In the genomic region with DNA sequence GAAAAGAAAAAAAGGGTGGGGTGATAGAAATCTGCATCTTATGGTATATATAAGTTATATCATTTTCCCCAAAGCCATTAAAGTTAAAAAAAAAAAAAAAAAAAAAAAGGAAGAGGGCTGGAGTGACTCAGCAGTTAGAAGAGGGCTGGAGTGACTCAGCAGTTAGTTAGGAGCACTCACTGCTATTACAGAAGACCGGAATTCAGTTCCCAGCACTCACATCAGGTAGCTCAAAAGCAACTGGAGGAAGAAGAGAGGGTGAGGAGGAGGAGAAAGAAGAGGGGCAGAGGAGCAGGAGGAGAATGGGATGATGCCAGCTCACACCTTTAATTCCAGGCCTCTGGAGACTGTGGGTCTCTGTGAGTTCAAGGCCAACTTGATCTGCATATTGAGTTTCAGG, we compare ENCODE assay signal across 32 mouse cellular contexts. TPM values are rescaled to one million over a fixed set of nuclear protein-coding genes. Genes with fewer than 3 reads are reported as not detected.
A peak's percentile ranks its signal among the peaks of the same experiment; 100 is the strongest.
DNase-seq lines count a peak whose midpoint lies in the region; ATAC-seq and TF ChIP-seq lines count a peak whose summit lies in the region.
"Had no signal": no experiment of that assay in that cellular context is flagged by ENCODE, and none has a peak within 500 bp of the region (broad histone marks: within the 10 kb centered on the region; RNA-seq: fewer than 3 reads in every experiment).

No protein-coding gene starts in this region.

- TF ChIP-seq CTCF in CH12.LX (conservative IDR thresholded peaks at IDR 0.05 in 1 of 2, IDR thresholded peaks at IDR 0.05 in 1 of 2; ENCODE audit: low read depth in 2 of 2, low read length in 2 of 2): no peak
- TF ChIP-seq CTCF in lung, adult 2 months (IDR thresholded peaks at IDR 0.05; ENCODE audit: insufficient read depth, low read length): no peak

- no peak overlapping the region for H3K4me3 ChIP-seq in liver, embryonic 12.5 days
- H3K4me3 ChIP-seq in CH12.LX (replicated peaks in 1 of 3; ENCODE audit: low read depth in 2 of 3, low read length in 2 of 3, poor library complexity in 1 of 3): no peak overlapping the region
- H3K4me3 ChIP-seq in lung, adult 2 months (replicated peaks; ENCODE audit: extremely low read depth, low read depth, low read length): no peak overlapping the region
- H3K4me3 ChIP-seq: erythroblast, embryonic 14.5 days; heart, embryonic 10.5 days; hindbrain, embryonic 15.5 days; intestine, embryonic 15.5 days; limb, embryonic 10.5 days; midbrain, embryonic 10.5 days had no signal

- no peaks in the 10 kb centered on the region for H3K9me3 ChIP-seq in liver, embryonic 12.5 days (replicated peaks)
- no peaks in the 10 kb centered on the region for H3K9me3 ChIP-seq in CH12.LX (replicated peaks; ENCODE audit: low read length)
- H3K9me3 ChIP-seq: heart, embryonic 10.5 days; hindbrain, embryonic 15.5 days; intestine, embryonic 15.5 days; limb, embryonic 10.5 days; midbrain, embryonic 10.5 days had no signal

- TF ChIP-seq EP300 in CH12.LX (IDR thresholded peaks at IDR 0.05; ENCODE audit: low read length): no peak

- H3K27me3 ChIP-seq in liver, embryonic 12.5 days (replicated peaks): peaks cover 44% of the 10 kb centered on the region
- no peaks in the 10 kb centered on the region for H3K27me3 ChIP-seq in CH12.LX (replicated peaks)
- H3K27me3 ChIP-seq: intestine, embryonic 15.5 days had no signal

- ATAC-seq in liver, embryonic 12.5 days: no peak
- peak; percentile 59 for ATAC-seq in granulocyte monocyte progenitor cell, adult 5-6 weeks (replicated peaks; ENCODE audit: poor library complexity, severe bottlenecking)
- ATAC-seq: activated CD4-positive, CD25-positive, alpha-beta regulatory T cell, adult 4 months; forebrain, embryonic 16.5 days; intestine, embryonic 15.5 days; Patski had no signal

- H3K36me3 ChIP-seq in liver, embryonic 12.5 days: no peaks in the 10 kb centered on the region
- H3K36me3 ChIP-seq in CH12.LX (replicated peaks in 1 of 2; ENCODE audit: control insufficient read depth in 1 of 2, insufficient read depth in 1 of 2, low read length in 1 of 2): no peaks in the 10 kb centered on the region
- H3K36me3 ChIP-seq: heart, embryonic 10.5 days; hindbrain, embryonic 15.5 days; intestine, embryonic 15.5 days; limb, embryonic 10.5 days; midbrain, embryonic 10.5 days had no signal

- dilution Hi-C loops in CH12.LX (cut with MboI; ENCODE audit: extremely low pct_ligation_motif_present, extremely low pct_unique_long_range_greater_than_20kb, low sequenced_read_pairs): no loop called here

- no peak overlapping the region for H3K4me2 ChIP-seq in liver, embryonic 12.5 days
- H3K4me2 ChIP-seq in CH12.LX (ENCODE audit: insufficient read depth, low read depth, poor library complexity, severe bottlenecking): no peak overlapping the region
- H3K4me2 ChIP-seq: hindbrain, embryonic 15.5 days; intestine, embryonic 15.5 days had no signal

- in situ Hi-C loops in CH12.LX (cut with MboI; ENCODE audit: low pct_ligation_motif_present, low pct_unique_long_range_greater_than_20kb, low sequenced_read_pairs): no loop called here

- 47% methylated on average over 1 of the region's 1 CpGs for WGBS in liver, embryonic 12.5 days (ENCODE audit: insufficient replicate concordance)
- 81% methylated on average over 1 of the region's 1 CpGs for WGBS in lung, adult 2 months

- no peak overlapping the region for H3K9ac ChIP-seq in liver, embryonic 12.5 days
- no peak overlapping the region for H3K9ac ChIP-seq in CH12.LX (ENCODE audit: insufficient read depth, low read depth)
- H3K9ac ChIP-seq: hindbrain, embryonic 15.5 days; intestine, embryonic 15.5 days had no signal

- peaks cover 20% of the 10 kb centered on the region for H3K4me1 ChIP-seq in liver, embryonic 12.5 days
- peaks cover 0 to 27% of the 10 kb centered on the region in 2 experiments; a peak in 2 of 4 replicates for H3K4me1 ChIP-seq in CH12.LX (ENCODE audit: control insufficient read depth in 1 of 2, insufficient read depth in 2 of 2)
- H3K4me1 ChIP-seq in lung, adult 2 months (ENCODE audit: control insufficient read depth, insufficient read depth, low read length): no peaks in the 10 kb centered on the region
- H3K4me1 ChIP-seq: heart, embryonic 10.5 days; hindbrain, embryonic 15.5 days; limb, embryonic 10.5 days had no signal

- no peak for TF ChIP-seq RAD21 in CH12.LX (IDR thresholded peaks at IDR 0.05; ENCODE audit: low read depth, low read length)

- H3K79me2 ChIP-seq in CH12.LX (replicated peaks; ENCODE audit: control insufficient read depth, extremely low read depth, insufficient read depth, poor library complexity, severe bottlenecking): no peaks in the 10 kb centered on the region

- DNase-seq in liver (no peak), CH12.LX (ENCODE audit: extremely low read depth) (no peak), MN1 (ENCODE audit: low spot score) (peak; percentile 32)
- DNase-seq in right cerebral cortex, adult 2 months (ENCODE audit: low spot score in 2 of 2): no peak
- DNase-seq in lung, adult 2 months: no peak
- DNase-seq in cerebellum, adult 18-20 months: no peak
- DNase-seq: adrenal gland, postnatal 10 days; cerebellum, adult 8-10 months; gastrocnemius, postnatal 36 days; kidney, postnatal 4 days; lung, postnatal 14 days; right cerebral cortex, postnatal 4 days had no signal

- no peak for TF ChIP-seq POLR2A in CH12.LX (IDR thresholded peaks at IDR 0.05; ENCODE audit: low read depth, low read length)
- no peak for TF ChIP-seq POLR2A in lung, adult 2 months (IDR thresholded peaks at IDR 0.05; ENCODE audit: borderline replicate concordance, extremely low read depth, low read depth, low read length)

- H3K27ac ChIP-seq in liver, embryonic 12.5 days: peak overlapping the region; percentile 27; the same call in 1 of the 2 replicates
- H3K27ac ChIP-seq in CH12.LX (ENCODE audit: insufficient read depth, low read depth): no peak overlapping the region
- H3K27ac ChIP-seq: heart, embryonic 10.5 days; hindbrain, embryonic 15.5 days; intestine, embryonic 15.5 days; limb, embryonic 10.5 days; midbrain, embryonic 10.5 days had no signal

TF ChIP-seq in CH12.LX, 34 proteins besides CTCF, POLR2A, EP300 and RAD21:
- TF ChIP-seq MAFK (IDR thresholded peaks at IDR 0.05; ENCODE audit: insufficient replicate concordance, low read length) (peak; percentile 79; the same call in 1 of the 2 replicates), MXI1 (IDR thresholded peaks at IDR 0.05; ENCODE audit: low read depth, low read length) (no peak), ZKSCAN1 (IDR thresholded peaks at IDR 0.05; ENCODE audit: borderline replicate concordance, low read depth, low read length) (no peak), ZNF384 (IDR thresholded peaks at IDR 0.05; ENCODE audit: low read depth, low read length) (peak; percentile 78)

RNA-seq across cellular contexts. Expression of gene Gm20479, which starts 26.0 kb away (rescaled TPM):
- not detected in 2 replicates for polyA plus RNA-seq in liver, embryonic 12.5 days (2016; fragmentation: Nextera tagmentation; extraction: Ambion mirVana)
- 1.3 and 1.9 TPM in 2 replicates for total RNA-seq in CH12.LX (2012; rRNA removed)
- total RNA-seq in CH12.LX (2014; rRNA removed): 0.95 and 2.2 TPM in 2 replicates
- polyA plus RNA-seq in CH12.LX (2012; ENCODE audit: insufficient read length, low read depth): 1.2 and 2.8 TPM in 2 replicates
- total RNA-seq in granulocyte monocyte progenitor cell, adult 5-6 weeks (2014; fragmentation: Nextera tagmentation): not detected in 2 replicates
- 1.5 TPM in 1 of 2 replicates, not detected in the other for total RNA-seq in granulocyte monocyte progenitor cell, adult 5-6 weeks (2017)
- polyA plus RNA-seq in lung, adult 2 months (2012; rRNA removed): not detected in 2 replicates
- total RNA-seq: common myeloid progenitor, adult 5-6 weeks; gastrocnemius, postnatal 36 days; heart, postnatal 25 days; layer of hippocampus, postnatal 10 days; left cerebral cortex, adult 8-10 months; midbrain, postnatal 0 days; neutrophil, adult 5-6 weeks had no signal
- polyA plus RNA-seq: brain, embryonic 14.5 days; embryonic facial prominence, embryonic 11.5 days; erythroblast, embryonic 14.5 days; forebrain, embryonic 16.5 days; hindbrain, embryonic 15.5 days; limb, embryonic 10.5 days; midbrain, postnatal 0 days; thymus, postnatal 0 days had no signal

RNA-seq across cellular contexts. Expression of gene Shkbp1, which starts 27.4 kb away (rescaled TPM):
- polyA plus RNA-seq in liver, embryonic 12.5 days (2016; fragmentation: Nextera tagmentation; extraction: Ambion mirVana): 32.1 and 36.1 TPM in 2 replicates
- 26.2 and 30.8 TPM in 2 replicates for total RNA-seq in CH12.LX (2012; rRNA removed)
- 17.7 and 23.3 TPM in 2 replicates for total RNA-seq in CH12.LX (2014; rRNA removed)
- polyA plus RNA-seq in CH12.LX (2012; ENCODE audit: insufficient read length, low read depth): 50.0 and 62.8 TPM in 2 replicates
- 23.6 and 31.1 TPM in 2 replicates for total RNA-seq in granulocyte monocyte progenitor cell, adult 5-6 weeks (2014; fragmentation: Nextera tagmentation)
- 13.9 and 18.8 TPM in 2 replicates for total RNA-seq in granulocyte monocyte progenitor cell, adult 5-6 weeks (2017)
- polyA plus RNA-seq in lung, adult 2 months (2012; rRNA removed): 76.4 and 85.1 TPM in 2 replicates

RNA-seq across cellular contexts. Expression of gene Ltbp4, which starts 45.7 kb away (rescaled TPM):
- polyA plus RNA-seq in liver, embryonic 12.5 days (2016; fragmentation: Nextera tagmentation; extraction: Ambion mirVana): 5.7 TPM in 2 replicates
- total RNA-seq in CH12.LX (2012; rRNA removed) (1.8 and 2.6 TPM in 2 replicates), CH12.LX (2014; rRNA removed) (0.16 and 0.43 TPM in 2 replicates)
- 1.2 and 1.5 TPM in 2 replicates for polyA plus RNA-seq in CH12.LX (2012; ENCODE audit: insufficient read length, low read depth)
- not detected in 2 replicates for total RNA-seq in granulocyte monocyte progenitor cell, adult 5-6 weeks (2014; fragmentation: Nextera tagmentation)
- total RNA-seq in granulocyte monocyte progenitor cell, adult 5-6 weeks (2017): not detected in 2 replicates
- 496 and 612 TPM in 2 replicates for polyA plus RNA-seq in lung, adult 2 months (2012; rRNA removed)
- total RNA-seq: common myeloid progenitor, adult 5-6 weeks; neutrophil, adult 5-6 weeks had no signal

Comparison
In these comparisons a context has a peak if more than half of its experiments do, and no peak if none do; other contexts are left out.
1. RNA of gene Ltbp4, which starts 45.7 kb away (polyA plus RNA-seq): 496 to 612 TPM in lung, adult 2 months; 5.7 TPM in liver, embryonic 12.5 days and 1.2 to 1.5 TPM in CH12.LX; every median in the first group is over 10 times any median in the second.